Mouse (Mus musculus) frontal cortex, postnatal 10 days (tissue): ENCODE measurements at regions not wholly inside any gene's neighbourhood (a gene's known extent, or its start where the extent isn't known, plus 50 kb on each side); places are given as distances from the start of the nearest gene placed in this dataset.
A peak's percentile ranks its signal among the peaks of the same experiment; 100 is the strongest.

Experiments used
- DNase-seq, 2 experiments: peaks; one replicate each; pipeline ENCODE4 v3.0.0; 2022; ENCODE audit warnings: low spot score in 2 of 2, mixed read lengths in 1 of 2

GRCm38 (mm10) chr17:84129204-84129603 is 58.5 kb downstream of the Zfp36l2 start:
- no peak for DNase-seq

- DNase-seq: no peak
These were observed 59.5 kb downstream of the Zfp36l2 start for GRCm38 (mm10) chr17:84128262-84128661.

GRCm38 (mm10) chr17:84126168-84126567 is 61.6 kb downstream of the Zfp36l2 start:
- DNase-seq: no peak

- DNase-seq: no peak
These were observed 64.6 kb downstream of the Zfp36l2 start for GRCm38 (mm10) chr17:84123161-84123560.

GRCm38 (mm10) chr17:84122486-84123131 is 65.1 kb downstream of the Zfp36l2 start:
- DNase-seq: no peak

- DNase-seq: no peak
These were observed 66.5 kb downstream of the Zfp36l2 start for GRCm38 (mm10) chr17:84121291-84121690.

GRCm38 (mm10) chr17:84119221-84120017 is 68.3 kb downstream of the Zfp36l2 start:
- no peak for DNase-seq

GRCm38 (mm10) chr17:84118781-84119180 is 69.0 kb downstream of the Zfp36l2 start:
- no peak for DNase-seq

GRCm38 (mm10) chr17:84118271-84118670 is 69.5 kb downstream of the Zfp36l2 start:
- DNase-seq: no peak

- no peak for DNase-seq
These were observed 70.0 kb downstream of the Zfp36l2 start for GRCm38 (mm10) chr17:84117756-84118155.

GRCm38 (mm10) chr17:84116340-84117279 is 71.1 kb downstream of the Zfp36l2 start:
- DNase-seq: no peak

GRCm38 (mm10) chr17:84115957-84116339 is 71.8 kb downstream of the Zfp36l2 start:
- DNase-seq: no peak

- no peak for DNase-seq
These were observed 72.6 kb downstream of the Zfp36l2 start for GRCm38 (mm10) chr17:84115133-84115532.

GRCm38 (mm10) chr17:84114279-84114994 is 73.3 kb downstream of the Zfp36l2 start:
- DNase-seq: no peak

- DNase-seq: peak in 1 of 2 experiments; percentile 70
These were observed 74.0 kb downstream of the Zfp36l2 start for GRCm38 (mm10) chr17:84113608-84114278.

GRCm38 (mm10) chr17:84112411-84113031 is 75.2 kb downstream of the Zfp36l2 start:
- DNase-seq: no peak

GRCm38 (mm10) chr17:84111787-84112370 is 75.9 kb downstream of the Zfp36l2 start:
- no peak for DNase-seq

- no peak for DNase-seq
These were observed 76.8 kb downstream of the Zfp36l2 start for GRCm38 (mm10) chr17:84110945-84111344.

- no peak for DNase-seq
These were observed 77.6 kb downstream of the Zfp36l2 start for GRCm38 (mm10) chr17:84110000-84110695.
